Mouse (Mus musculus) heart, postnatal 0 days (tissue): ENCODE measurements at regions not wholly inside any gene's neighbourhood (a gene's known extent, or its start where the extent isn't known, plus 50 kb on each side); places are given as distances from the start of the nearest gene placed in this dataset.

Experiments used
- CTCF ChIP-seq: IDR thresholded peaks from 2 replicates; pipeline ENCODE4 v1.5.1; 2016; ENCODE audit warnings: antibody characterized with exemption, control low read depth, low read depth
- EP300 ChIP-seq: IDR thresholded peaks from 2 replicates; pipeline ENCODE4 v1.6.1; 2016; ENCODE audit warnings: antibody characterized with exemption, low read depth

DNA sequence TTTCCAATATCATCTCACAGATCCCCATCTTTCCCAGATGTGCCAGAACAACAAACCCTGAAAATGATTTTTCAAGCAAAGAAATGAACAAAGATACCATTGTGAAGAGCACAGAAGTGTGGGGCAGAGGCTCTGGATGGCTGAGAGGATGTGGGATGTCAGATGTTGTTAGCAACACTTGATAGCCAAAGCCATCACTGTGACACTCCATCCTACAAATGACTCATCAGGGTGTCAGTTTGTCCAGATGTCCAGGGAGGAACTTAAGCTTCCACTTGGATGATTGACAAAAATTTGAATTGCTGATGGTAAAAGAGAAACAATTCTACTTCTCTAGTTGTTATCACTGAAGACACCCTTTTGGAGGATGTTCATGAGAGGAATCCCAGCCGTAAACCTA, 155.8 kb upstream of the Rad23b start:
- TF ChIP-seq CTCF, result no peak
- no peak for TF ChIP-seq EP300
